Mouse (Mus musculus): Measurements from ENCODE around the gene Zzz3.

- TF ChIP-seq EP300 (IDR thresholded peaks at IDR 0.05; ENCODE audit: insufficient read depth, low read depth, low read length) (no peak), CTCF (IDR thresholded peaks at IDR 0.05) (no peak)
Measured at GRCm38 (mm10) chr3:152508419-152508993, 113.2 kb downstream of the Zzz3 start.
